Mouse (Mus musculus): ENCODE data around the gene Orc4.
"Not testable (repeated sequence)": the region's sequence is repeated elsewhere in the genome, so short reads cannot be mapped to it uniquely, and the experiment has no call there.

The Orc4 gene
- long read RNA-seq, experiment 1, full-length matches to known transcripts: 21 of 37 reads
- long read RNA-seq, experiment 1, partial matches to known transcripts: 3 of 37 reads
- long read RNA-seq, experiment 1, other reads (novel, unspliced or antisense): 13 of 37 reads
- long read RNA-seq, experiment 2, full-length matches to known transcripts: 25 of 48 reads
- long read RNA-seq, experiment 2, partial matches to known transcripts: 1 of 48 reads
- long read RNA-seq, experiment 2, other reads (novel, unspliced or antisense): 22 of 48 reads

- intact Hi-C loops (cut with DNase I): no loop called here
These were observed at the start of gene Orc4 for GRCm38 (mm10) chr2:48950252-48950315. Gene Orc4 (minus strand): TSS chr2:48950277.

- intact Hi-C loops (cut with DNase I): no loop called here
These were observed 40.2 kb upstream of the Orc4 start for GRCm38 (mm10) chr2:48990322-48990721.

- intact Hi-C loops (cut with DNase I): no loop called here
These were observed 28.8 kb upstream of the Orc4 start for GRCm38 (mm10) chr2:48978920-48979319.

GRCm38 (mm10) chr2:48956591-48956990 lies 6.5 kb upstream of the Orc4 start:
- intact Hi-C loops (cut with DNase I): no loop called here

- intact Hi-C loops (cut with DNase I): no loop called here
These were observed 321 bp upstream of the Orc4 start for GRCm38 (mm10) chr2:48950316-48950880.

- intact Hi-C loops (cut with DNase I): no loop called here
These were observed 280 bp downstream of the Orc4 start for GRCm38 (mm10) chr2:48949743-48950251.

GRCm38 (mm10) chr2:48948841-48949584 lies 1.1 kb downstream of the Orc4 start, which contains the start of gene Mbd5:
Gene Mbd5 (plus strand): TSS chr2:48949508.
- intact Hi-C loops (cut with DNase I): no loop called here

- intact Hi-C loops (cut with DNase I): no loop called here
These were observed 2.3 kb downstream of the Orc4 start for GRCm38 (mm10) chr2:48947761-48948160.

- intact Hi-C loops (cut with DNase I): loop anchor here (10.0 kb wide), 1 partner anchor 800 kb away; no protein-coding TSS in a partner anchor
These were observed 15.0 kb downstream of the Orc4 start for GRCm38 (mm10) chr2:48935058-48935457.

GRCm38 (mm10) chr2:48915832-48916231 lies 34.2 kb downstream of the Orc4 start:
- intact Hi-C loops (cut with DNase I): no loop called here

GRCm38 (mm10) chr2:48914185-48914584 lies 35.9 kb downstream of the Orc4 start:
- intact Hi-C loops (cut with DNase I): no loop called here

GRCm38 (mm10) chr2:48908866-48909265 lies 41.2 kb downstream of the Orc4 start:
- intact Hi-C loops (cut with DNase I): loop anchor here (2.0 to 10.0 kb wide), 2 partner anchors 404 to 826 kb away; no protein-coding TSS in a partner anchor

- intact Hi-C loops (cut with DNase I): loop anchor here (10.0 kb wide), 1 partner anchor 1110 kb away; no protein-coding TSS in a partner anchor
These were observed 54.9 kb downstream of the Orc4 start for GRCm38 (mm10) chr2:48895186-48895585.

- intact Hi-C loops (cut with DNase I): loop anchor here (2.0 kb wide), 1 partner anchor 885 kb away; no protein-coding TSS in a partner anchor
These were observed 64.1 kb downstream of the Orc4 start for GRCm38 (mm10) chr2:48885945-48886344.

- intact Hi-C loops (cut with DNase I): no loop called here
These were observed 81.7 kb downstream of the Orc4 start for GRCm38 (mm10) chr2:48868199-48868913.

GRCm38 (mm10) chr2:48865596-48865995 lies 84.5 kb downstream of the Orc4 start:
- intact Hi-C loops (cut with DNase I): not testable (repeated sequence)

All from adrenal gland (tissue).